Mouse (Mus musculus) heart, adult 2 months (tissue): ENCODE results near the gene H3f3b. TPM values are rescaled to one million over a fixed set of nuclear protein-coding genes. Genes with fewer than 3 reads are reported as not detected.

Experiments
- DNase-seq, 2 experiments: peaks; one replicate each; pipeline ENCODE4 v3.0.0; 2021
- H3K27ac ChIP-seq: fragments of 200-600 bp; 2 replicates; pipeline ENCODE4 v1.8.1; 2022
- H3K27me3 ChIP-seq: fragments of 200-500 bp; 2 replicates; pipeline ENCODE4 v1.6.1; 2012; ENCODE audit warnings: mild to moderate bottlenecking, low read length, inconsistent platforms, mixed read lengths; ENCODE audit not compliant: control insufficient read depth, insufficient read depth
- H3K36me3 ChIP-seq: fragments of 200-500 bp; 2 replicates; pipeline ENCODE4 v1.6.1; 2012; ENCODE audit warnings: low read length, inconsistent platforms; ENCODE audit not compliant: control insufficient read depth, insufficient read depth
- H3K4me1 ChIP-seq: fragments of 200-500 bp; 2 replicates; pipeline ENCODE4 v1.6.1; 2011; ENCODE audit warnings: low read length; ENCODE audit not compliant: control insufficient read depth, insufficient read depth
- H3K4me3 ChIP-seq: fragments of 200-600 bp; 2 replicates; pipeline ENCODE4 v1.8.1; 2022
- H3K79me2 ChIP-seq: fragments of 200-500 bp; replicated peaks from 2 replicates; pipeline ENCODE4 v1.6.1; 2012; ENCODE audit warnings: mild to moderate bottlenecking, inconsistent platforms, low read length, moderate library complexity, mixed read lengths; ENCODE audit not compliant: control insufficient read depth, insufficient read depth
- H3K9ac ChIP-seq: fragments of 200-500 bp; 2 replicates; pipeline ENCODE4 v1.6.1; 2012; ENCODE audit warnings: low read depth, mild to moderate bottlenecking, control low read depth, inconsistent platforms, low read length, mixed read lengths
- CTCF ChIP-seq: fragments of 200-600 bp; IDR thresholded peaks from 2 replicates; pipeline ENCODE4 v1.8.1; 2022; ENCODE audit warnings: antibody characterized with exemption, mild to moderate bottlenecking, moderate library complexity
- EP300 ChIP-seq: fragments of 200-500 bp; IDR thresholded peaks from 2 replicates; pipeline ENCODE4 v1.6.1; 2011; ENCODE audit warnings: low read depth, low read length, control low read depth; ENCODE audit not compliant: insufficient read depth
- POLR2A ChIP-seq: fragments of 200-500 bp; IDR thresholded peaks from 2 replicates; pipeline ENCODE4 v1.6.1; 2011; ENCODE audit warnings: mild to moderate bottlenecking, low read depth, low read length, control low read depth; ENCODE audit not compliant: insufficient read depth
- WGBS: fragments of 180-500 bp; shearing (Covaris S2); methylation state at CpG from one replicate; pipeline ENCODE4 v1.1.7; 2018; 5-methylcytosine and 5-hydroxymethylcytosine counted together
- intact Hi-C: fragments of 180-260 bp; cut with DNase I; formaldehyde crosslinking; loops from one replicate; pipeline ENCODE4 v1.15.1; 2025
- polyA plus RNA-seq: library from polyadenylated mRNA; depleted of rRNA; stranded (reverse); fragments of >200 nt; gene quantifications from 2 replicates; pipeline ENCODE4 v1.2.3, GENCODE M21; 2012
- total RNA-seq, 2 experiments: library from RNA; stranded (reverse); gene quantifications; 2 replicates each; pipeline ENCODE4 v1.2.3; 2021

The H3f3b gene
- total and polyA plus RNA-seq, 3 experiments: 67.5 to 128 (median 105) TPM

DNA sequence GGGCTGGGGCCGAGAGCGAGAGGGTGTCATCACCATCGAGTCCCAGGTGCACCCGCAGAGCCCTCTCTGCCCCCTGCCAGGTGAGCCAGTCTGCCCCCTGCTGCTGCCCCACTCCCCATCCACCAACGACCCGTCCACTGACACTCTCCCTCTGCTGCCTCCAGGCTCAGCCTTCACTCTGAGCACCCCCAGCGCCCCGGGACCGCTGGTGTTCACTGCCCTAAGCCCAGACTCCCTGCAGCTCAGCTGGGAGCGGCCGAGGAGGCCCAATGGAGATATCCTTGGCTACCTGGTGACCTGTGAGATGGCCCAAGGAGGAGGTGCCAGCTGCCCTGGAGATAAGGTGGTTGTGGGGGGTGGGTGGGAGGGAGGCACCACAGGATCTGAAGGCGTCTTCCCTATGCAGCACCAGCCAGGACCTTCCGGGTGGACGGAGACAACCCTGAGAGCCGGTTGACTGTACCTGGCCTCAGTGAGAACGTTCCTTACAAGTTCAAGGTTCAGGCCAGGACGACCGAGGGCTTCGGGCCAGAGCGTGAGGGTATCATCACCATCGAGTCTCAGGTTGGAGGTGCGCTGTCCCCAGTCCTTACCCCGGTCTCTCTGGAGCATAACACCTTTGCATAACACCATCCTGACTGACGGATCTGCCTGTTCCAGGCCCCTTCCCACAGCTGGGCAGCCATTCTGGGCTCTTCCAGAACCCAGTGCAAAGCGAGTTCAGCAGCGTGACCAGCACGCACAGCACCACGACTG, 20.5 kb downstream of the H3f3b start:
- Histone ChIP-seq H3K36me3 (no peaks in the 10 kb centered on the region), H3K27me3 (no peaks in the 10 kb centered on the region), H3K9ac (no peak overlapping the region), H3K4me3 (no peak overlapping the region), H3K27ac (no peak overlapping the region), H3K79me2 (no peaks in the 10 kb centered on the region), H3K4me1 (peaks cover 4% of the 10 kb centered on the region)
- TF ChIP-seq EP300 (no peak), CTCF (no peak), POLR2A (no peak)
- intact Hi-C loops: no loop called here
- DNase-seq: no peak
- WGBS: 92% methylated on average over 28 of the region's 28 CpGs

DNA sequence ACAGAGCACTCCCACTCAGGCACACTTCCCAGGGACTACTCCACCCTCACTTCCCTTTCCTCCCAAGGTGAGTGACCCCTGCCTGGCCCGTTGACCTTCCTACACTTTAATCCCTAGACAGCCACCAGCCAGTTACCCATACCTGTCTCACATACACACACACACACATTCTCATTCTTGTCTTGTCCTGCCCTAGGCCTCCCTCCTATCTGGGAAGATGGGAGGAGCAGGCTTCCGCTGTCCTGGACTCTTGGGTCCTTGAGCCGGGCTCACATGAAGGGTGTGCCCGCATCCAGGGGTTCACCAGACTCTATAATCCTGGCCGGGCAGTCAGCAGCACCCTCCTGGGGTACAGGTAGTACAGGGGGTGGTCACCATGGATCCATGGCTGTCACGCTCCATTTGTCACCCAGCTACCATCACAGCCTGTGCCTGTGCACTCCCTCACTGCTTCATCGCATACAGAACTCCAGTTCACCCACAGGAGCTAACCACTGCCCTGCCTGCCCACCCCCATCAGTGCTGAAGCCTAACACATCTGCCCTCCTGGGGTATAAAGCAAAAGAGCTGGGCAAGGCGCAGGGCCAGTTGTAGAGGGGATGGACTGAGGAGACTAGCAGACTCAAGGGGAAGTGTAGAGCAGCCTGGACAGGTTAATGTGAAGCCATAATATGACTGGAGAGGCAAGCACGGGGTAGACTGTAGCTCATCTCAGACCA, 21.9 kb downstream of the H3f3b start:
- Histone ChIP-seq H3K79me2 (no peaks in the 10 kb centered on the region), H3K4me3 (no peak overlapping the region), H3K4me1 (peaks cover 4% of the 10 kb centered on the region), H3K9ac (no peak overlapping the region), H3K27me3 (no peaks in the 10 kb centered on the region), H3K36me3 (no peaks in the 10 kb centered on the region), H3K27ac (no peak overlapping the region; the same call in 1 of the 2 replicates)
- intact Hi-C loops: no loop called here
- WGBS: 78% methylated on average over 9 of the region's 9 CpGs
- TF ChIP-seq EP300 (no peak), CTCF (no peak), POLR2A (no peak)
- no peak for DNase-seq

GRCm38 (mm10) chr11:116004840-116005700, 22.7 kb downstream of the H3f3b start:
- Histone ChIP-seq H3K36me3 (no peaks in the 10 kb centered on the region), H3K9ac (peak overlapping the region; percentile 53), H3K27ac (peak overlapping the region; percentile 68), H3K4me1 (peaks cover 4% of the 10 kb centered on the region), H3K27me3 (no peaks in the 10 kb centered on the region), H3K79me2 (no peaks in the 10 kb centered on the region), H3K4me3 (peak overlapping the region; percentile 45)
- 5% methylated on average over 53 of the region's 54 CpGs for WGBS
- intact Hi-C loops: no loop called here
- peak; percentile 88 to 89 for DNase-seq
- TF ChIP-seq CTCF (peak; percentile 72), EP300 (no peak), POLR2A (peak; percentile 51)

- no peak for DNase-seq
- Histone ChIP-seq H3K4me1 (peaks cover 4% of the 10 kb centered on the region), H3K36me3 (no peaks in the 10 kb centered on the region), H3K27ac (peak overlapping the region; percentile 68), H3K79me2 (no peaks in the 10 kb centered on the region), H3K4me3 (peak overlapping the region; percentile 45), H3K27me3 (no peaks in the 10 kb centered on the region), H3K9ac (peak overlapping the region; percentile 53)
- intact Hi-C loops: no loop called here
- WGBS: 29% methylated on average over 8 of the region's 8 CpGs
- TF ChIP-seq CTCF (no peak), POLR2A (no peak), EP300 (no peak)
These were observed 23.5 kb downstream of the H3f3b start for GRCm38 (mm10) chr11:116004186-116004823.

- intact Hi-C loops: no loop called here
- WGBS: 88% methylated on average over 3 of the region's 3 CpGs
These were observed 24.9 kb downstream of the H3f3b start for GRCm38 (mm10) chr11:116002894-116003293.

More at GRCm38 (mm10) chr11:116002894-116003293, 24.9 kb downstream of the H3f3b start:
- no peak for DNase-seq
- Histone ChIP-seq H3K27me3 (no peaks in the 10 kb centered on the region), H3K4me1 (peaks cover 4% of the 10 kb centered on the region), H3K4me3 (no peak overlapping the region), H3K79me2 (no peaks in the 10 kb centered on the region), H3K27ac (no peak overlapping the region), H3K36me3 (no peaks in the 10 kb centered on the region), H3K9ac (no peak overlapping the region)
- TF ChIP-seq CTCF (peak; percentile 17; the same call in 1 of the 2 replicates), POLR2A (no peak)
